Mouse (Mus musculus): ENCODE data around the gene Slc52a3. TPM values are rescaled to one million over a fixed set of nuclear protein-coding genes. Genes with fewer than 3 reads are reported as not detected.

Gene Slc52a3
- polyA plus RNA-seq, 1 experiment, result 0.09 TPM

DNA sequence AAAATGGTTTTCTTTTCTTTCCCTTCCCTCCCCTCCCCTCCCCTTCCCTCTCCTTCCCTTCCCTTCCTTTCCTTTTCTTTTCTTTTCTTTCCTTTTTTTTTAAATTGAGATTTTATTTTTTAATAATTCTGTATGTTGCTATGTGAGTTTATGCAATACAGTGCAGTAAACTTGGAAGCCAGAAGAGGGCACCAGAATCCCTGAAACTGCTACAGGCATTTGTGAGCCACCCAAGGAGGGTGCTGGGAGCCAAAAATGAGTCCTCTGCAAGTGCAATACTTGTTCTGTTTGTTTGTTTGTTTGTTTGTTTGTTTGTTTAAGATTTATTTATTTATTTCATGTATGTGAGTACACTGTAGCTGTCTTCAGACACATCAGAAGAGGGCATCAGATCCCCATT is 25.7 kb downstream of the Slc52a3 start:
- no peak for TF ChIP-seq TAL1 (IDR thresholded peaks at IDR 0.05; ENCODE audit: low read length)
- no peak for TF ChIP-seq GATA1 (IDR thresholded peaks at IDR 0.05; ENCODE audit: low read length)

DNA sequence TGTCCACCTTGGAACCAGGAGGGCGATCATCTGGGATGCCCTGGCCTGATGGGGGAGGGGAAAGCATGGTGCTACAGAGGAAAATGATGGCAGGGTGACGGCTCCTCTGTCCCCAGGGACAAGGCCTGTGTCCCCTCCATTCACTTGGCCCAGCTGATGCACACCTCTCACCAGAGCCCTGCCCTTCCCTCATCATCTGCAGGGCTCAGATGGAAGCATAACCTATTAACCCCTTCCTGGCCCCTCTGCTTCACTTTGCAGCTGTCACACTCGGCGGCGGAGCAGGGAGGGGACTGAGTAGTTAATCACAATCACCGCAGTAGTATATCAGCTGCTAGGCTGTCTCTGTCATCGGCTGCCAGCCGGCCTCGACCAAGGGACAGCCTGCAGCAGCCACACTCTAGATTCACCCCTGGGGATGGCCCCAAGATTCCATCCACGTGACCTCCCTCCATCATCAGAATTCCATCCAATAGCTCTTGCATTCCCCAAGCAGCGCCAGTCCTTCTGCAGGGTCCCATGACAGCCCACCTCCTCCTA is 28.6 kb downstream of the Slc52a3 start:
- TF ChIP-seq GATA1 (IDR thresholded peaks at IDR 0.05; ENCODE audit: low read length) (no peak), TAL1 (IDR thresholded peaks at IDR 0.05; ENCODE audit: low read length) (no peak)
- peaks cover 20% of the 10 kb centered on the region for H3K27me3 ChIP-seq (ENCODE audit: control insufficient read depth)
- H3K4me1 ChIP-seq (ENCODE audit: control insufficient read depth), result peaks cover 10% of the 10 kb centered on the region
- H3K4me3 ChIP-seq (replicated peaks), result no peak overlapping the region
- no peaks in the 10 kb centered on the region for H3K9me3 ChIP-seq (ENCODE audit: control insufficient read depth, low read length)
- no peaks in the 10 kb centered on the region for H3K36me3 ChIP-seq (ENCODE audit: control insufficient read depth)

More for the DNA sequence above, 25.7 kb downstream of the Slc52a3 start:
- no peaks in the 10 kb centered on the region for H3K36me3 ChIP-seq (ENCODE audit: control insufficient read depth)
- no peaks in the 10 kb centered on the region; the same call in 1 of the 2 replicates for H3K27me3 ChIP-seq (ENCODE audit: control insufficient read depth)
- no peak overlapping the region for H3K4me3 ChIP-seq (replicated peaks)
- no peaks in the 10 kb centered on the region for H3K9me3 ChIP-seq (ENCODE audit: control insufficient read depth, low read length)
- H3K4me1 ChIP-seq (ENCODE audit: control insufficient read depth), result no peaks in the 10 kb centered on the region; the same call in 1 of the 2 replicates

DNA sequence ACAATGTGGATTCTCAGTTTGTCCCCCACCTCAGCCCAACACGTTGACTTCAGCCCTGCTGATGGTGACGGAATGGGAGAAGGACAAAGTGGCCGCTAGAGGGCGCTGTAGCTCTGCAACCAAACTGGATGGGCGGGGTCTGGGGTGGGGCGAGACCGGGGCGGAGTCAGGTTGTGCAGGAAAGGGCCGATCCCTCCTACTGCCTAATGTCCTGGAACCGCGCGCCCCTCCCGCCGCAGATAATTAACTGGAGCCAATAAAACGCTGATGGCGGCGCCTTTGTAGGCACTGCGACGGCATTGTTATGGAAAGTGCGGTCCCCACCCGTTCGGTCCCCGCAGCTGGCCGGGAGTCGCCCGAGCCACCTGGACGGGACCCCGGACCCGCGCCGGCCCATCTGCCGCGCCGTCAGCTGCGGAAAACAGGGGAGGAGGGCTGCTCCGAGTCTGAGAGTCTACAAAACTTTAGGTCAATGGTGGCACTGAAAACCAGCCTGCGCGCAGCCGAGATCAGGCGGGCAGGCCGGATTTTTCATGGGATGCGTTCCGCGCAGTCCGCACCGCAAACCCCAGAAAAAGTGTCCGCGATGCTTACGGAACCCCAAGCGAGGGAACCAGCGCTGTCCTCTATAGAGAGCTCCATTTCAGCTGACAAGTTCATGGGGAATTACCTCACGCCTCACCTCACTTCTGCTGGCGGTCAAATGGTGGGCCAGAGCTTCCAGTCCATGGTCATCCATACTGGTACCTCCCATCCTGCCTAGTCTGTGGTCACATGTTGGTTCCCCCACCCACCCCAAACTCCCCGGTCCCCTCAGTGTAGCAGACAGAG is 33.2 kb downstream of the Slc52a3 start:
- peaks cover 56% of the 10 kb centered on the region for H3K27me3 ChIP-seq (ENCODE audit: control insufficient read depth)
- TF ChIP-seq TAL1 (IDR thresholded peaks at IDR 0.05; ENCODE audit: low read length) (no peak), GATA1 (IDR thresholded peaks at IDR 0.05; ENCODE audit: low read length) (no peak)

DNA sequence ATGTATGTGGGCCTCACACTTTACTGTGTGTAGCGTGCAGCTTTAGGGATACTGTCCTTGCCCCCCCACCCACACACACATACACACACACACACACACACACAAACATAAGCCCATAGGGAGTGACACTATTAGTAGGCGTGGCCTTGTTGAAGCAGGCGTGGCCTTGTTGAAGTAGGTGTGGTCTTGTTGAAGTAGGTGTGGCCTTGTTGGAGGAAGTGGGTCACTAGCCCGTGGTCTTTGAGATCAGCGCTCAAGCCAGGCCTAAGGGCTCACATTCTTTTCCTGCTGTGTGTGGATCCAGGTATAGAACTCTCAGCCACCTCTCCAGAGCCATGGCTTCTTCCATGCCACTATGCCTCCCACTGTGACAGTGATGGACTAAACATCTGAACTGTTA is 34.7 kb downstream of the Slc52a3 start:
- Histone ChIP-seq H3K4me3 (replicated peaks) (no peak overlapping the region), H3K27me3 (ENCODE audit: control insufficient read depth) (peaks cover 60% of the 10 kb centered on the region), H3K36me3 (ENCODE audit: control insufficient read depth) (no peaks in the 10 kb centered on the region), H3K4me1 (ENCODE audit: control insufficient read depth) (peaks cover 14% of the 10 kb centered on the region), H3K9me3 (ENCODE audit: control insufficient read depth, low read length) (peaks cover 5% of the 10 kb centered on the region; the same call in 1 of the 2 replicates)
- TF ChIP-seq GATA1 (IDR thresholded peaks at IDR 0.05; ENCODE audit: low read length) (no peak), TAL1 (IDR thresholded peaks at IDR 0.05; ENCODE audit: low read length) (no peak)

More for the DNA sequence above, 33.2 kb downstream of the Slc52a3 start:
- peaks cover 14% of the 10 kb centered on the region for H3K4me1 ChIP-seq (ENCODE audit: control insufficient read depth)
- H3K4me3 ChIP-seq (replicated peaks), result peak overlapping the region; percentile 59
- H3K36me3 ChIP-seq (ENCODE audit: control insufficient read depth), result no peaks in the 10 kb centered on the region
- peaks cover 2% of the 10 kb centered on the region; the same call in 1 of the 2 replicates for H3K9me3 ChIP-seq (ENCODE audit: control insufficient read depth, low read length)

DNA sequence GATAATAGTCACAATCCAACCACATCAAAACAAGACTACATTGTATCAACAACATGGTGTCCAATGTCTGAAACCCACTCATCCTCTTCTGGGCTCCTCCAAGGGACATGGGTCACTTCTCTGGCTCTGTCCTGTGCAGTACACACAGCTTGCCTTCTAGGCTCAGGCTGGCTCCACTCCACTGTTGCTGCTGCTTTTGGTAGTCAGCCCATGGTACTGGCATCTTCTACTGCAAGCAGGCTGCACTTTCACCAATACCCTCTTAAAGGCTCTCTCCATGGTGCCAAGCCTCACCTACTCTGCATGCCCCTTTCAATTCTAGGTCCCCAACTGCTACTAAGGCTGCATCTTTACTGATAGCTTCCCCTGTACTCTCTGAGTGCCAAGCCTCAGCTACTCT is 43.8 kb downstream of the Slc52a3 start:
- Histone ChIP-seq H3K4me1 (ENCODE audit: control insufficient read depth) (peaks cover 4% of the 10 kb centered on the region; the same call in 1 of the 2 replicates), H3K27me3 (ENCODE audit: control insufficient read depth) (peaks cover 30% of the 10 kb centered on the region), H3K4me3 (replicated peaks) (no peak overlapping the region), H3K36me3 (ENCODE audit: control insufficient read depth) (no peaks in the 10 kb centered on the region), H3K9me3 (ENCODE audit: control insufficient read depth, low read length) (peaks cover 3% of the 10 kb centered on the region; the same call in 1 of the 2 replicates)
- TF ChIP-seq TAL1 (IDR thresholded peaks at IDR 0.05; ENCODE audit: low read length) (no peak), GATA1 (IDR thresholded peaks at IDR 0.05; ENCODE audit: low read length) (no peak)

DNA sequence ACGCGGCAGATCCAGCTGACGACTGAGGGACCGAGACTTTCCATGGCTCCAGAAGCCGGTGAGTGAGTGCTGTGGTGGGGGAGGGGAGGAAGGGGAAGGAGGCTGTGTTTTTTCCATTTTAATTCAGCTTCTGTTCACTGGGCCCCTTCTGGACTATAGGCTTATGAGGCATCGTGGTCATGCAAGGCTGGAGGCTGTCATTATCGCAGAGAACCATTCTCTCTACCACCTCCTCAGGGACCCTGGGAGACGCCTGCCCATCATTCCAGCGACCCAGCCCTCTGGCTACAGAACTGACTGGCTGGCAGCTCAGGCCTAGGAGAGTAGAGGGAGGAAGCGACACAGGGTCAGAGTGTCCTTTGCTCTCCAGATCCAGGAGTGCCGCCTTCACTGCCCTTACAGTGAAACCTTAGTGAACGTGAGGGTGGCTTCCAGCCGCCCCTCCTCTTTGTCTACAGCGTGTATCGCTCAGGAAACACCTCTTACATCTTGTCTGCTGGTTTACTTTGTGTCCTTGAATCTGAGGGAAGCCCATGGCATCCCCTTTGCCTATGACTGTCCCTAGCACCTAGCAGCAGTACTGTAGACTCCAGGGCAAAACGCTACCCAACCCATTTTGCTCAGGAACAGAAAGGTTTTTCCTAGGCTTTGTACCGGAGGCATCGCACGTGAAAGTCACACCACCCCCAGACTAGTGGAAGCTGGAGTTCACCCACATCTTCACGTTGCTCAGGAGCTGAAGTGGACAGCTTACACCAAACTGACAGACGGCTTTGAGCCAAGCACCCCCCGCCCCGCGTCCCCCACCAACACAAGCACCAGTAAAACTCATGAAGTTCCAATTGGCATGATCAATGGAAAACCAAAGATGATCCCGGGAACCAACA is 51.0 kb downstream of the Slc52a3 start:
- Histone ChIP-seq H3K4me1 (ENCODE audit: control insufficient read depth) (peaks cover 31% of the 10 kb centered on the region), H3K9me3 (ENCODE audit: control insufficient read depth, low read length) (peaks cover 2% of the 10 kb centered on the region; the same call in 1 of the 2 replicates), H3K27me3 (ENCODE audit: control insufficient read depth) (peaks cover 64% of the 10 kb centered on the region), H3K36me3 (ENCODE audit: control insufficient read depth) (no peaks in the 10 kb centered on the region), H3K4me3 (replicated peaks) (no peak overlapping the region)
- TF ChIP-seq GATA1 (IDR thresholded peaks at IDR 0.05; ENCODE audit: low read length) (no peak), TAL1 (IDR thresholded peaks at IDR 0.05; ENCODE audit: low read length) (no peak)

DNA sequence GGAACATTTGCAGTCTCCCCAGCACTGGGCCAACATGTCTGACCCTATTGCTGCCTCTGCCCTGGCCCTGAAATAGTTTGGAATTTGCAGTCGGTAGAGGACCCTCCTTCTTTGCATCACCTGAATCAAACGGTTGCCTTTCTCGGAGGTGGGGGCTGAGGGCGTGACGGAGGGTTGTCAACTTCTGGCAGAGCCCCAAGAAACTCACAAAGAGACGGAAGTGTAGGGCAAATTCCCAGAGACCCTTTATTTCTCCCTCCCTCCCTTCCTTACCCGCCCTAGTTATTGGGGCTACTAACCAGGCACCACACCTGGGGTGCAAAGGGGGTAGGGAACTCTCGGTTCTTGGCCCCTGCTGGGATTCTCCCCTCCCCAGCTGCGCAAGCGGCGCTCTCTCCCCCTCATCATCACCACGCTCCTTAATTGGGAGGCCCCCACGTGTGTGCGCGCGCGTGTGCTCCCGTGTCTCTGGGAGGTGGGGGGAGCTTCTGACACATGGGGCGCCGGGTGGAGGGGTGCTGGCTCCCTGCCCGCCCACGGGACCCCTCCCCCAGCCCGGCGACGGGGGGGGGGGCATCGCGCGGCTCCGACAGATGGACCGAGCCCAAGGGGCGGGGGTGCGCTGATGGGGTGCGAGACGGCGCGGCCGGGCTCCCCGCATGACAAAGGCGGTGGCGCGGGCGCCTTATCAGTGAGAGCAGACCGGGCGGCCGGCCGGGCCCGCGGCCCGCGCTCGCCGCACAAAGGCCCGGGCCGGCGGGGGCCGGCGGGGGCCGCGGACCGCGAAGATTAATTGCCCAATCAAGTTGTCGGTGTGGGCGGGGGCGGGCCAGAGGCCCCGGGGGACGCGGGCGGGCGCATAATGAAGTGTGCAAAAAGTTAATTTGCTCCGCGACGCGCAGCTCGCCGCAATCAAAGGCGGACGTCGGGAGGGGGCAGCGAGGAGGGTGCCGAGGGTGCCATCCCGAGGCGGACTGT is 52.0 kb downstream of the Slc52a3 start:
- Histone ChIP-seq H3K36me3 (ENCODE audit: control insufficient read depth) (no peaks in the 10 kb centered on the region), H3K4me1 (ENCODE audit: control insufficient read depth) (peaks cover 34% of the 10 kb centered on the region), H3K9me3 (ENCODE audit: control insufficient read depth, low read length) (peaks cover 2% of the 10 kb centered on the region; the same call in 1 of the 2 replicates), H3K27me3 (ENCODE audit: control insufficient read depth) (peaks cover 64% of the 10 kb centered on the region), H3K4me3 (replicated peaks) (peak overlapping the region; percentile 40)
- TF ChIP-seq GATA1 (IDR thresholded peaks at IDR 0.05; ENCODE audit: low read length), result no peak
- no peak for TF ChIP-seq TAL1 (IDR thresholded peaks at IDR 0.05; ENCODE audit: low read length)

DNA sequence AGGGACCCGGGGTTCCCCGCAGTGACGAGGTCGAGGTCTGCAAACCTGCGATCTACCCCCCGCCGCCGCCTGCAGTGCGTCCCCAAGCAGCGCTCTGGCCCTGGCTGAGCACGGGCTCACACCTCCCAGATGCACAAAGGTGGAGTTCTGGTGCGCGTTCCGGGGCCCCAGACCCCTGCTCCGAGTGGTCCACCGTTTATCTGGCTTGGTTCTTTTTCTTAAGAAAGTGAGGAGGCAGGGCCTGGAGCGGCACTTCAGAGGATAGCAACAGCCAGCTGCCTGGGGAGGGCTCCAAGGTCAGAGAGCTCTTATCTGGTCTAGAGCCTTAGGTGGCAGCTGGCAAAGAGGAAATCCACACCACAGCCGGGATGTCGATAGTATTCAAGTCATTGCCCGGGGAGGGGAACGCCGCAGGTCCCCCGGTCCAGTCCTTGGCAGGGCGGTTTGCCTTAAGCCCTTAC is 52.7 kb downstream of the Slc52a3 start:
- H3K9me3 ChIP-seq (ENCODE audit: control insufficient read depth, low read length), result peaks cover 2% of the 10 kb centered on the region; the same call in 1 of the 2 replicates
- H3K4me1 ChIP-seq (ENCODE audit: control insufficient read depth), result peaks cover 34% of the 10 kb centered on the region
- peak overlapping the region; percentile 40 for H3K4me3 ChIP-seq (replicated peaks)
- peaks cover 66% of the 10 kb centered on the region for H3K27me3 ChIP-seq (ENCODE audit: control insufficient read depth)
- TF ChIP-seq TAL1 (IDR thresholded peaks at IDR 0.05; ENCODE audit: low read length), result no peak
- no peak for TF ChIP-seq GATA1 (IDR thresholded peaks at IDR 0.05; ENCODE audit: low read length)
- H3K36me3 ChIP-seq (ENCODE audit: control insufficient read depth), result no peaks in the 10 kb centered on the region

All from erythroblast, embryonic 14.5 days (primary cell).